Mouse (Mus musculus) liver, adult 2 months (tissue): ENCODE results near the gene Il17rd. TPM values are rescaled to one million over a fixed set of nuclear protein-coding genes. Genes with fewer than 3 reads are reported as not detected.

ENCODE experiments used
- DNase-seq: peaks from one replicate; pipeline ENCODE4 v3.0.0-alpha.2; 2011; ENCODE audit warnings: low read depth, low spot score; ENCODE audit errors: extremely low read depth
- H3K27ac ChIP-seq: fragments of 200-500 bp; replicated peaks from 2 replicates; pipeline ENCODE4 v1.5.1; 2012; ENCODE audit warnings: low read depth, mild to moderate bottlenecking, control low read depth, inconsistent platforms, low read length; ENCODE audit not compliant: insufficient read depth
- H3K27me3 ChIP-seq: fragments of 200-500 bp; 2 replicates; pipeline ENCODE4 v1.6.1; 2012; ENCODE audit warnings: mild to moderate bottlenecking, moderate library complexity, low read length, inconsistent platforms; ENCODE audit not compliant: control insufficient read depth, insufficient read depth
- H3K36me3 ChIP-seq: fragments of 200-500 bp; 2 replicates; pipeline ENCODE4 v1.6.1; 2012; ENCODE audit warnings: low read length, inconsistent platforms; ENCODE audit not compliant: control insufficient read depth, insufficient read depth
- H3K4me1 ChIP-seq: fragments of 200-500 bp; 2 replicates; pipeline ENCODE4 v1.6.1; 2011; ENCODE audit warnings: low read length; ENCODE audit not compliant: control insufficient read depth, insufficient read depth
- H3K4me3 ChIP-seq: fragments of 200-500 bp; 2 replicates; pipeline ENCODE4 v1.5.1; 2011; ENCODE audit warnings: low read depth, mild to moderate bottlenecking, control low read depth, low read length, moderate library complexity; ENCODE audit not compliant: insufficient read depth
- H3K79me2 ChIP-seq: fragments of 200-500 bp; 2 replicates; pipeline ENCODE4 v1.6.1; 2012; ENCODE audit warnings: inconsistent platforms, mild to moderate bottlenecking, low read length, moderate library complexity; ENCODE audit not compliant: control insufficient read depth, insufficient read depth
- H3K9ac ChIP-seq: fragments of 200-500 bp; 2 replicates; pipeline ENCODE4 v1.6.1; 2012; ENCODE audit warnings: low read depth, mild to moderate bottlenecking, control low read depth, inconsistent platforms, low read length
- CTCF ChIP-seq: fragments of 200-500 bp; IDR thresholded peaks from 2 replicates; pipeline ENCODE4 v1.5.1; 2011; ENCODE audit warnings: low read depth, low read length, control low read depth
- POLR2A ChIP-seq: fragments of 200-500 bp; IDR thresholded peaks from 2 replicates; pipeline ENCODE4 v1.6.1; 2011; ENCODE audit warnings: low read length, control low read depth; ENCODE audit not compliant: insufficient read depth; ENCODE audit errors: extremely low read depth
- WGBS: fragments of 180-500 bp; shearing (Covaris S2); methylation state at CpG from one replicate; pipeline ENCODE4 v1.1.7; 2018; 5-methylcytosine and 5-hydroxymethylcytosine counted together
- polyA plus RNA-seq: library from polyadenylated mRNA; depleted of rRNA; stranded (reverse); fragments of >200 nt; gene quantifications from 2 replicates; pipeline ENCODE4 v1.2.3, GENCODE M21; 2012
- total RNA-seq: library from RNA; depleted of rRNA; stranded (reverse); fragments of >200 nt; gene quantifications from 2 replicates; pipeline ENCODE4 v1.2.3, GENCODE M21; 2014

The Il17rd gene
- total and polyA plus RNA-seq, 2 experiments = 0.16 to 0.55 TPM

- Histone ChIP-seq H3K4me3 (no peak overlapping the region), H3K36me3 (no peaks in the 10 kb centered on the region), H3K27me3 (no peaks in the 10 kb centered on the region), H3K4me1 (no peaks in the 10 kb centered on the region), H3K27ac (no peak overlapping the region), H3K9ac (no peak overlapping the region), H3K79me2 (no peaks in the 10 kb centered on the region)
- DNase-seq = no peak
- 44% methylated on average over 13 of the region's 13 CpGs for WGBS
- TF ChIP-seq POLR2A (no peak), CTCF (no peak)
These were observed 19.9 kb downstream of the Il17rd start for GRCm38 (mm10) chr14:27058535-27059223.

GRCm38 (mm10) chr14:27059224-27059558, 20.4 kb downstream of the Il17rd start:
- Histone ChIP-seq H3K9ac (no peak overlapping the region), H3K79me2 (no peaks in the 10 kb centered on the region), H3K36me3 (no peaks in the 10 kb centered on the region), H3K27ac (no peak overlapping the region), H3K27me3 (no peaks in the 10 kb centered on the region), H3K4me1 (no peaks in the 10 kb centered on the region), H3K4me3 (no peak overlapping the region)
- no peak for DNase-seq
- 57% methylated on average over 8 of the region's 8 CpGs for WGBS
- no peak for TF ChIP-seq POLR2A
- no peak for TF ChIP-seq CTCF

GRCm38 (mm10) chr14:27063338-27063737, 24.6 kb downstream of the Il17rd start:
- Histone ChIP-seq H3K4me1 (no peaks in the 10 kb centered on the region), H3K27ac (no peak overlapping the region), H3K4me3 (no peak overlapping the region), H3K79me2 (no peaks in the 10 kb centered on the region), H3K27me3 (no peaks in the 10 kb centered on the region), H3K9ac (no peak overlapping the region), H3K36me3 (no peaks in the 10 kb centered on the region)
- TF ChIP-seq CTCF (no peak), POLR2A (no peak)
- 90% methylated on average over 1 of the region's 1 CpGs for WGBS
- DNase-seq = no peak

- no peaks in the 10 kb centered on the region for H3K27me3 ChIP-seq
- no peak for TF ChIP-seq CTCF
- no peak for TF ChIP-seq POLR2A
- H3K9ac ChIP-seq = no peak overlapping the region
- no peaks in the 10 kb centered on the region for H3K79me2 ChIP-seq
- H3K4me3 ChIP-seq = no peak overlapping the region
- H3K36me3 ChIP-seq = no peaks in the 10 kb centered on the region
- H3K4me1 ChIP-seq = no peaks in the 10 kb centered on the region
- no peak overlapping the region for H3K27ac ChIP-seq
- 47% methylated on average over 9 of the region's 9 CpGs for WGBS
- no peak for DNase-seq
These were observed 27.6 kb downstream of the Il17rd start for GRCm38 (mm10) chr14:27066171-27066929.

- TF ChIP-seq POLR2A = no peak
- TF ChIP-seq CTCF = no peak
- no peak overlapping the region for H3K9ac ChIP-seq
- H3K79me2 ChIP-seq = no peaks in the 10 kb centered on the region
- 59% methylated on average over 6 of the region's 6 CpGs for WGBS
- no peaks in the 10 kb centered on the region for H3K36me3 ChIP-seq
- H3K27me3 ChIP-seq = no peaks in the 10 kb centered on the region
- H3K4me1 ChIP-seq = peaks cover 2% of the 10 kb centered on the region; the same call in 1 of the 2 replicates
- no peak overlapping the region for H3K4me3 ChIP-seq
- no peak for DNase-seq
- H3K27ac ChIP-seq = no peak overlapping the region
These were observed 29.1 kb downstream of the Il17rd start for GRCm38 (mm10) chr14:27067866-27068271.

- no peaks in the 10 kb centered on the region for H3K27me3 ChIP-seq
- DNase-seq = no peak
- no peak for TF ChIP-seq CTCF
- TF ChIP-seq POLR2A = no peak
- H3K36me3 ChIP-seq = no peaks in the 10 kb centered on the region
- no peaks in the 10 kb centered on the region for H3K79me2 ChIP-seq
- H3K9ac ChIP-seq = no peak overlapping the region
- peaks cover 4% of the 10 kb centered on the region for H3K4me1 ChIP-seq
- no peak overlapping the region for H3K27ac ChIP-seq
- WGBS = 74% methylated on average over 8 of the region's 8 CpGs
- H3K4me3 ChIP-seq = no peak overlapping the region
These were observed 30.8 kb downstream of the Il17rd start for GRCm38 (mm10) chr14:27069434-27070097.
